10 mouse cellular contexts compared by ENCODE assay signal in genomic region chr7:142675644-142676043, GRCm38 (mm10). TPM values are rescaled to one million over a fixed set of nuclear protein-coding genes. Genes with fewer than 3 reads are reported as not detected.
A peak's percentile ranks its signal among the peaks of the same experiment; 100 is the strongest.
DNase-seq lines count a peak whose midpoint lies in the region; ATAC-seq and TF ChIP-seq lines count a peak whose summit lies in the region.
"Had no signal": no experiment of that assay in that cellular context is flagged by ENCODE, and none has a peak within 500 bp of the region (broad histone marks: within the 10 kb centered on the region; RNA-seq: fewer than 3 reads in every experiment).

No protein-coding gene starts in this region.

- peaks cover 6% of the 10 kb centered on the region; the same call in 1 of the 2 replicates for H3K27me3 ChIP-seq in forebrain, embryonic 10.5 days (ENCODE audit: poor library complexity, severe bottlenecking)
- H3K27me3 ChIP-seq in forebrain, embryonic 15.5 days = no peaks in the 10 kb centered on the region
- no peaks in the 10 kb centered on the region for H3K27me3 ChIP-seq in thymus, adult 2 months (ENCODE audit: control insufficient read depth, insufficient read depth, low read length)

- H3K36me3 ChIP-seq in forebrain, embryonic 10.5 days (replicated peaks) = no peaks in the 10 kb centered on the region
- no peaks in the 10 kb centered on the region for H3K36me3 ChIP-seq in forebrain, embryonic 15.5 days
- H3K36me3 ChIP-seq in thymus, adult 2 months (ENCODE audit: control insufficient read depth, insufficient read depth, low read length) = no peaks in the 10 kb centered on the region

- no peak overlapping the region for H3K4me3 ChIP-seq in forebrain, embryonic 10.5 days
- H3K4me3 ChIP-seq in forebrain, embryonic 15.5 days = no peak overlapping the region
- H3K4me3 ChIP-seq in thymus, adult 2 months (ENCODE audit: control insufficient read depth, insufficient read depth, low read length) = no peak overlapping the region

- H3K4me2 ChIP-seq in forebrain, embryonic 15.5 days (replicated peaks) = no peak overlapping the region

- 11% methylated on average over 3 of the region's 3 CpGs for WGBS in forebrain, embryonic 10.5 days
- 11% methylated on average over 3 of the region's 3 CpGs for WGBS in forebrain, embryonic 15.5 days
- WGBS in thymus, adult 2 months = 10% methylated on average over 3 of the region's 3 CpGs

- no peak overlapping the region for H3K9ac ChIP-seq in forebrain, embryonic 15.5 days (replicated peaks)

- H3K27ac ChIP-seq in forebrain, embryonic 10.5 days = no peak overlapping the region
- H3K27ac ChIP-seq in forebrain, embryonic 15.5 days (replicated peaks) = no peak overlapping the region
- H3K27ac ChIP-seq in thymus, adult 2 months (ENCODE audit: control insufficient read depth, insufficient read depth, low read length) = no peak overlapping the region

- peaks cover 15% of the 10 kb centered on the region for H3K9me3 ChIP-seq in forebrain, embryonic 10.5 days
- H3K9me3 ChIP-seq in forebrain, embryonic 15.5 days = no peaks in the 10 kb centered on the region

- H3K4me1 ChIP-seq in forebrain, embryonic 10.5 days = no peaks in the 10 kb centered on the region
- no peaks in the 10 kb centered on the region for H3K4me1 ChIP-seq in forebrain, embryonic 15.5 days
- H3K4me1 ChIP-seq in thymus, adult 2 months (replicated peaks; ENCODE audit: control insufficient read depth, insufficient read depth, low read length) = no peaks in the 10 kb centered on the region

- no peak for TF ChIP-seq CTCF in thymus, adult 2 months (IDR thresholded peaks at IDR 0.05; ENCODE audit: borderline replicate concordance, control insufficient read depth, extremely low read depth, insufficient read depth, low read length, poor library complexity)

- DNase-seq in forebrain, embryonic 10.5 days (ENCODE audit: extremely low spot score, low spot score) = peak; percentile 53
- DNase-seq in B cell, adult 2 months = peak; percentile 36 to 39
- DNase-seq in cerebellum, adult 8-10 months = peak; percentile 52
- peak; percentile 29 for DNase-seq in heart, adult 8-10 months (ENCODE audit: low spot score)
- DNase-seq in layer of hippocampus, adult 18-20 months (ENCODE audit: low spot score in 2 of 2) = peak; percentile 39 to 80
- DNase-seq in lung, postnatal 10 days = peak; percentile 76
- DNase-seq in thymus, adult 2 months = no peak

- TF ChIP-seq POLR2A in thymus, adult 2 months (IDR thresholded peaks at IDR 0.05; ENCODE audit: control insufficient read depth, extremely low read depth, insufficient read depth, low read length, poor library complexity) = no peak

- ATAC-seq in forebrain, embryonic 15.5 days (replicated peaks) = no peak

RNA-seq across cellular contexts. Expression of gene Gm49394, which starts 5.9 kb away (rescaled TPM):
- polyA plus RNA-seq in forebrain, embryonic 10.5 days (2016; fragmentation: Nextera tagmentation; extraction: Ambion mirVana) = not detected in 2 replicates
- 0.04 and 0.11 TPM in 2 replicates for polyA plus RNA-seq in forebrain, embryonic 15.5 days (2015; fragmentation: Nextera tagmentation; extraction: Ambion mirVana)
- total RNA-seq in heart, adult 8-10 months (2022) = under 1 TPM in 1 of 4 experiments, not detected in 3; 0.09 TPM
- total RNA-seq in layer of hippocampus, adult 18-20 months (2021) = under 1 TPM; 0.10 to 0.20 TPM
- polyA plus RNA-seq in thymus, adult 2 months (2012; rRNA removed) = 0.04 and 0.11 TPM in 2 replicates
- total RNA-seq: neutrophil, adult 5-6 weeks had no signal
- polyA plus RNA-seq: heart, embryonic 14.5 days had no signal

RNA-seq across cellular contexts. Expression of gene Igf2, which starts 9.0 kb away (rescaled TPM):
- polyA plus RNA-seq in forebrain, embryonic 10.5 days (2016; fragmentation: Nextera tagmentation; extraction: Ambion mirVana) = 126 and 132 TPM in 2 replicates
- 60.0 and 64.7 TPM in 2 replicates for polyA plus RNA-seq in forebrain, embryonic 15.5 days (2015; fragmentation: Nextera tagmentation; extraction: Ambion mirVana)
- total RNA-seq in heart, adult 8-10 months (2022) = 10 to 100 TPM; 53.1 to 76.2 (median 63.4) TPM
- 10 to 100 TPM; 42.7 to 46.4 TPM for total RNA-seq in layer of hippocampus, adult 18-20 months (2021)
- polyA plus RNA-seq in thymus, adult 2 months (2012; rRNA removed) = 7.5 and 13.8 TPM in 2 replicates
- total RNA-seq: neutrophil, adult 5-6 weeks had no signal
